14 mouse cellular contexts compared by ENCODE assay signal in genomic region chr9:71018206-71018605, GRCm38 (mm10).
"Had no signal": no experiment of that assay in that cellular context is flagged by ENCODE, and none has a peak within 500 bp of the region (broad histone marks: within the 10 kb centered on the region; RNA-seq: fewer than 3 reads in every experiment).

No protein-coding gene starts in this region.

- H3K4me3 ChIP-seq: kidney, embryonic 15.5 days; limb, embryonic 13.5 days; liver, embryonic 15.5 days; midbrain, embryonic 10.5 days; myocyte; neural tube, embryonic 12.5 days had no signal

- DNase-seq: kidney, adult 2 months; kidney, postnatal 14 days; lung, embryonic 14.5 days; lung, postnatal 10 days; lung, postnatal 4 days; midbrain, embryonic 14.5 days; thymus, adult 2 months; thymus, postnatal 25 days had no signal

- H3K4me1 ChIP-seq: kidney, embryonic 15.5 days; limb, embryonic 13.5 days; liver, embryonic 15.5 days; neural tube, embryonic 12.5 days had no signal

- H3K9me3 ChIP-seq: kidney, embryonic 15.5 days; limb, embryonic 13.5 days; liver, embryonic 15.5 days; midbrain, embryonic 10.5 days; neural tube, embryonic 12.5 days had no signal

- H3K27me3 ChIP-seq: kidney, embryonic 15.5 days; limb, embryonic 13.5 days; liver, embryonic 15.5 days; neural tube, embryonic 12.5 days had no signal

- H3K9ac ChIP-seq: kidney, embryonic 15.5 days; limb, embryonic 13.5 days; liver, embryonic 15.5 days; lung, embryonic 14.5 days; neural tube, embryonic 12.5 days had no signal

- H3K27ac ChIP-seq: kidney, embryonic 15.5 days; limb, embryonic 13.5 days; liver, embryonic 15.5 days; midbrain, embryonic 10.5 days; neural tube, embryonic 12.5 days had no signal

- H3K36me3 ChIP-seq: kidney, embryonic 15.5 days; limb, embryonic 13.5 days; liver, embryonic 15.5 days; midbrain, embryonic 10.5 days; neural tube, embryonic 12.5 days had no signal

- H3K4me2 ChIP-seq: kidney, embryonic 15.5 days; limb, embryonic 13.5 days; liver, embryonic 15.5 days; lung, embryonic 14.5 days; neural tube, embryonic 12.5 days had no signal
